Mouse (Mus musculus) cerebellum, postnatal 36 days (tissue): ENCODE measurements around the gene Cant1.
A peak's percentile ranks its signal among the peaks of the same experiment; 100 is the strongest.

Source experiments
- DNase-seq, 2 experiments: peaks; one replicate each; pipeline ENCODE4 v3.0.0; 2021 to 2022; ENCODE audit warnings: mixed read lengths in 2 of 2

Gene Cant1

GRCm38 (mm10) chr11:118418834-118419504 is at the start of gene Cant1:
Gene Cant1, minus strand, starts transcription at chr11:118419086.
- DNase-seq = peak; percentile 98

GRCm38 (mm10) chr11:118467441-118468035 is 48.7 kb upstream of the Cant1 start:
- DNase-seq = no peak

GRCm38 (mm10) chr11:118460280-118460679 is 41.4 kb upstream of the Cant1 start:
- no peak for DNase-seq

- no peak for DNase-seq
These were observed 40.6 kb upstream of the Cant1 start for GRCm38 (mm10) chr11:118459536-118459935.

GRCm38 (mm10) chr11:118459051-118459450 is 40.2 kb upstream of the Cant1 start:
- DNase-seq = no peak

- no peak for DNase-seq
These were observed 38.1 kb upstream of the Cant1 start for GRCm38 (mm10) chr11:118456937-118457336.

GRCm38 (mm10) chr11:118455788-118456187 is 36.9 kb upstream of the Cant1 start:
- DNase-seq = no peak

GRCm38 (mm10) chr11:118453886-118454671 is 35.2 kb upstream of the Cant1 start:
- no peak for DNase-seq

- DNase-seq = no peak
These were observed 34.1 kb upstream of the Cant1 start for GRCm38 (mm10) chr11:118452955-118453354.

- DNase-seq = no peak
These were observed 32.3 kb upstream of the Cant1 start for GRCm38 (mm10) chr11:118451211-118451610.

- DNase-seq = no peak
These were observed 29.5 kb upstream of the Cant1 start for GRCm38 (mm10) chr11:118448385-118448784.

GRCm38 (mm10) chr11:118447346-118447745 is 28.5 kb upstream of the Cant1 start:
- DNase-seq = no peak

GRCm38 (mm10) chr11:118445843-118446242 is 27.0 kb upstream of the Cant1 start:
- DNase-seq = peak; percentile 68 to 72

- DNase-seq = peak; percentile 72 to 75
These were observed 24.5 kb upstream of the Cant1 start for GRCm38 (mm10) chr11:118443201-118443970.

- no peak for DNase-seq
These were observed 23.8 kb upstream of the Cant1 start for GRCm38 (mm10) chr11:118442691-118443090.

GRCm38 (mm10) chr11:118438665-118439414 is 20.0 kb upstream of the Cant1 start:
- no peak for DNase-seq

- DNase-seq = peak; percentile 77 to 79
These were observed 17.6 kb upstream of the Cant1 start for GRCm38 (mm10) chr11:118436471-118436935.

GRCm38 (mm10) chr11:118434093-118434492 is 15.2 kb upstream of the Cant1 start:
- DNase-seq = no peak

- DNase-seq = no peak
These were observed 14.5 kb upstream of the Cant1 start for GRCm38 (mm10) chr11:118433398-118433868.

GRCm38 (mm10) chr11:118431100-118431948 is 12.4 kb upstream of the Cant1 start:
- no peak for DNase-seq
